Mouse (Mus musculus): Measurements from ENCODE around the gene Pou3f4.

DNA sequence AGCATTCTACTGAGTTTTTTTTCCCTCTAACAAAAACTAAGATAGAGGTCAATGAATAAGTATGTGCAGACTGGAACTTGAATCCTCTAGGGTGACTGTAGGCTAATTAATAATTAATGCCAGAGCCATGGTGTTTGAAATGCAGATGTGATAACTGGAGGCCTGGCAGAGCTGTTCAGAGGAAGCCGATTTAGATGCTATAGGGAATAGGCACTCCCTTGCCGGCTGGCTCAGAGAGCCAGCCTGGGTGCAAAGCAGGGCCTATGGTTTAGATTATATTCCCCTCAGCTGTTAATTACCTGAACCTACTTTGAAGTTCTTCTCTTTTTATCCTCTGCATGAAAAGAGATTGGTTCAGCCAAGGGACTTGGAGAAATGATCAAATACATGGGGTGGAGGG lies 11.6 kb upstream of the Pou3f4 start:
- TF ChIP-seq MAX (IDR thresholded peaks at IDR 0.05; ENCODE audit: low read length) (no peak), CTCF (IDR thresholded peaks at IDR 0.05 in 2 of 3, conservative IDR thresholded peaks at IDR 0.05 in 1 of 3; ENCODE audit: control insufficient read depth in 1 of 3, insufficient read depth in 1 of 3, low read depth in 2 of 3, low read length in 3 of 3, poor library complexity in 1 of 3, severe bottlenecking in 1 of 3) (no peak), TCF12 (IDR thresholded peaks at IDR 0.05; ENCODE audit: low read depth, low read length) (no peak), POLR2A (IDR thresholded peaks at IDR 0.05; ENCODE audit: control insufficient read depth in 1 of 2, insufficient read depth in 1 of 2, low read depth in 1 of 2, low read length in 2 of 2, poor library complexity in 1 of 2) (no peak)

Data from MEL (cell line).